Mouse (Mus musculus): ENCODE data around the gene Btbd6.

Btbd6 gene

GRCm38 (mm10) chr12:113004993-113005392 is 28.7 kb downstream of the Btbd6 start:
- no peak for DNase-seq (ENCODE audit: low spot score)

GRCm38 (mm10) chr12:113011702-113012360 is 35.5 kb downstream of the Btbd6 start:
- DNase-seq (ENCODE audit: low spot score): no peak

- no peak for DNase-seq (ENCODE audit: low spot score)
Measured at GRCm38 (mm10) chr12:113012443-113012842, 36.2 kb downstream of the Btbd6 start.

GRCm38 (mm10) chr12:113013021-113013491 is 36.8 kb downstream of the Btbd6 start:
- no peak for DNase-seq (ENCODE audit: low spot score)

GRCm38 (mm10) chr12:113013604-113014558 is 37.6 kb downstream of the Btbd6 start, which contains the start of gene Pacs2:
TSS of gene Pacs2 (plus strand) at chr12:113014508.
- no peak for DNase-seq (ENCODE audit: low spot score)

- no peak for DNase-seq (ENCODE audit: low spot score)
Measured at GRCm38 (mm10) chr12:113014561-113015556, 38.6 kb downstream of the Btbd6 start.

- no peak for DNase-seq (ENCODE audit: low spot score)
Measured at GRCm38 (mm10) chr12:113015956-113016355, 39.7 kb downstream of the Btbd6 start.

- DNase-seq (ENCODE audit: low spot score): no peak
Measured at GRCm38 (mm10) chr12:113016976-113017375, 40.7 kb downstream of the Btbd6 start.

GRCm38 (mm10) chr12:113017429-113017984 is 41.2 kb downstream of the Btbd6 start:
- no peak for DNase-seq (ENCODE audit: low spot score)

- no peak for DNase-seq (ENCODE audit: low spot score)
Measured at GRCm38 (mm10) chr12:113018763-113019162, 42.5 kb downstream of the Btbd6 start.

GRCm38 (mm10) chr12:113021488-113021887 is 45.2 kb downstream of the Btbd6 start:
- no peak for DNase-seq (ENCODE audit: low spot score)

- no peak for DNase-seq (ENCODE audit: low spot score)
Measured at GRCm38 (mm10) chr12:113023082-113023481, 46.8 kb downstream of the Btbd6 start.

GRCm38 (mm10) chr12:113026557-113026956 is 50.3 kb downstream of the Btbd6 start:
- no peak for DNase-seq (ENCODE audit: low spot score)

- no peak for DNase-seq (ENCODE audit: low spot score)
Measured at GRCm38 (mm10) chr12:113027495-113027894, 51.2 kb downstream of the Btbd6 start.

GRCm38 (mm10) chr12:113028067-113028466 is 51.8 kb downstream of the Btbd6 start:
- no peak for DNase-seq (ENCODE audit: low spot score)
